Mouse (Mus musculus): Measurements from ENCODE around the gene Cyp2j9. TPM values are rescaled to one million over a fixed set of nuclear protein-coding genes. Genes with fewer than 3 reads are reported as not detected.

Cyp2j9 gene
- polyA plus RNA-seq, 1 experiment from 2014 or later: 2.5 TPM

DNA sequence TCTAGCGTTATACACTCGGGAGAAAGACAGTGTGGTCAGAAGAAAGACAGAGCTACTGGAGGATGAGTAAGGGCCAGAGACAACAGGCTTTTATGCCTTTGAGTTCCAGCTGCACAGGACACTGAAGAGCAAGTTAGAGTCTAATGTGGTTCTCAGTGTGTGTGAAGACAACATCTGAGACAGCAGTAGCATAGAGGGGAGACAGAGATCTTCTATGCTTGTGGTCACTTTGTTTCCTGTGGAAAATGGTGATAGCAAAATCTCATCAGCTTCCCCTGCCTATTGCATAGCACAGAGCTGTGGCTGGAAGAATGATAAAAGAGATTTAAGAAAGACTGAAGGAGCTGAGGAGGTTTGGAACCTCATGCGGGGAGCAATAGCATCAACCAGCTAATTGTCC lies 39.8 kb downstream of the Cyp2j9 start:
- no peak for ATAC-seq
- Histone ChIP-seq H3K4me2 (no peak overlapping the region), H3K4me3 (no peak overlapping the region), H3K9me3 (replicated peaks) (no peaks in the 10 kb centered on the region), H3K27ac (no peak overlapping the region), H3K27me3 (no peaks in the 10 kb centered on the region), H3K36me3 (ENCODE audit: poor library complexity, severe bottlenecking) (no peaks in the 10 kb centered on the region), H3K4me1 (peaks cover 13% of the 10 kb centered on the region; the same call in 1 of the 2 replicates), H3K9ac (no peak overlapping the region)
- 89% methylated on average over 3 of the region's 3 CpGs for WGBS

DNA sequence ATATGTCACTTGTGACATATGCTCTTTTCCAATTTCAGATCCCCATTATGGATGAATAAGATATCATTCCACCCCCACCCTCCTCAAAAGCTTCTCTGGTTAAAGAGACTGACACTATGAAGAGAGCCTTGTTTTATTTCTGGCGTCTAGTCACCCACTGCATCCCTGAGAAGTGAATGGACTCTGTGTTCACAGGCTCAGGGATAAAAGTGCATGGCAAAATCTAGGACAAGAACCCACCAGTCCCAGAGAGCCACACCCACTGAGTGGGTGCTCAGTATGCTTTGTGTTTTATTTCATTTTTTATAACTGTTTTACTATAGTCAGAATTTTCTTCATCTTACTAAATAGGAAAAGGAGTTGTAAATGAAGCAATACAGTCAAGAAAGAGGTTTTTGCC lies 45.4 kb downstream of the Cyp2j9 start:
- Histone ChIP-seq H3K4me2 (no peak overlapping the region), H3K27ac (no peak overlapping the region), H3K9me3 (replicated peaks) (no peaks in the 10 kb centered on the region), H3K4me3 (no peak overlapping the region), H3K27me3 (no peaks in the 10 kb centered on the region), H3K4me1 (peaks cover 3% of the 10 kb centered on the region; the same call in 1 of the 2 replicates), H3K36me3 (ENCODE audit: poor library complexity, severe bottlenecking) (no peaks in the 10 kb centered on the region), H3K9ac (no peak overlapping the region)
- 32% methylated on average over 1 of the region's 1 CpGs for WGBS
- ATAC-seq: no peak

DNA sequence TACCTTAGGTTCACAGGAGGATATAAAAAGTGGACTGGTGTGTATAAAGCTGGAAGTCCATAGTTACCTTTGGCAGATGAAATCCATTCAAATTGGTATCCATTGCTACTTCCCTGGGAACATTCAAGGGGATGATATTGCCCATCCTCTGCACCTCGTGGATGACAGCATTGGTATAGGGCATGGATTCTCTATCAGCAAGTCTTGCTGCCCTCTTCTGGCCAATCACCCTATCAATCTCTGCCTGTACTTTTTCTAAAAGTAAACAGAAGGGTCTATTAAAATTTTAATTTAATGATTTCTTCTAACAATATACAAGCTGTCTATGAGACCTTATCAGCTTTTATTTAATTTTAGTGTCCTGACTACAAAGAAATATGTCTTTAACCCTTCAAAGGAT lies 65.6 kb downstream of the Cyp2j9 start:
- no peak for ATAC-seq
- no peaks in the 10 kb centered on the region for H3K36me3 ChIP-seq (ENCODE audit: poor library complexity, severe bottlenecking)
- H3K4me1 ChIP-seq: no peaks in the 10 kb centered on the region
- H3K27me3 ChIP-seq: no peaks in the 10 kb centered on the region
- H3K4me3 ChIP-seq: no peak overlapping the region
- no peak overlapping the region for H3K9ac ChIP-seq
- H3K27ac ChIP-seq: no peak overlapping the region
- 5% methylated on average over 1 of the region's 1 CpGs for WGBS
- no peak overlapping the region for H3K4me2 ChIP-seq
- no peaks in the 10 kb centered on the region for H3K9me3 ChIP-seq (replicated peaks)

DNA sequence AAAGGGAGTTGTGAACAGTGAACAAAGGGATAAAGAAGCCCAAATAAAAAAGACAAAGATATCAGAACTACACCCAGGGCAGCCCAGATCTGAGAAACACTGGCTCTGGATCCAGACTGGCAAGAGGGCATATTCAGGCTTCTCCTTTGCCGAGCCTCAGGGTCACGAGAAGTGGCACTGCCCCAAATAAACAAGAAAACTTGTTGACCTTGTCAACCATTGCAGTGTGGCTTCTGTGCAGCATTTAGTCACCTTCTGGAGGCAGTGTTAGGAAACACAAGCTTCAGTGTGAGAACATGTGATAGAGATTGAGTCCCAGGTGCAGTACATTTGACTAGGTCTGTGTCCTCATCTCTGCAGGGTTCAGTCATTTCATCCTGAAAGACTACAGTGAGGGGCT lies 69.1 kb downstream of the Cyp2j9 start:
- Histone ChIP-seq H3K9me3 (replicated peaks) (no peaks in the 10 kb centered on the region), H3K4me2 (no peak overlapping the region), H3K36me3 (ENCODE audit: poor library complexity, severe bottlenecking) (no peaks in the 10 kb centered on the region), H3K27me3 (no peaks in the 10 kb centered on the region), H3K9ac (no peak overlapping the region), H3K27ac (no peak overlapping the region), H3K4me3 (no peak overlapping the region), H3K4me1 (no peaks in the 10 kb centered on the region)
- ATAC-seq: no peak
- WGBS: 84% methylated on average over 2 of the region's 2 CpGs

Other genes with a start within 250 kb of the Cyp2j9 start
- not detected in 2 replicates for gene Cyp2j11, start 242.9 kb downstream of the Cyp2j9 start, polyA plus RNA-seq (2015; fragmentation: Nextera tagmentation; extraction: Ambion mirVana)
- gene Cyp2j8, start 84.2 kb downstream of the Cyp2j9 start, polyA plus RNA-seq (2015; fragmentation: Nextera tagmentation; extraction: Ambion mirVana): not detected in 2 replicates
- 2.6 and 2.8 TPM in 2 replicates for gene Cyp2j6, start 37.9 kb downstream of the Cyp2j9 start, polyA plus RNA-seq (2015; fragmentation: Nextera tagmentation; extraction: Ambion mirVana)
- not detected in 2 replicates for gene Cyp2j5, start 72.6 kb upstream of the Cyp2j9 start, polyA plus RNA-seq (2015; fragmentation: Nextera tagmentation; extraction: Ambion mirVana)
- 0.12 and 0.18 TPM in 2 replicates for gene Gm12695, start 193.6 kb upstream of the Cyp2j9 start, polyA plus RNA-seq (2015; fragmentation: Nextera tagmentation; extraction: Ambion mirVana)